Mouse (Mus musculus) neural tube, embryonic 11.5 days (tissue): ENCODE data around the gene Fcgbp. TPM values are rescaled to one million over a fixed set of nuclear protein-coding genes. Genes with fewer than 3 reads are reported as not detected.
"Not testable (repeated sequence)": the region's sequence is repeated elsewhere in the genome, so short reads cannot be mapped to it uniquely, and the experiment has no call there.

Source experiments
- ATAC-seq: fragments of 200-750 bp; cut with Nextera tagmentation; 2 replicates; pipeline ENCODE4 v1.8.0; 2017; ENCODE audit warnings: moderate number of reproducible peaks, mild to moderate bottlenecking, moderate TSS enrichment, moderate library complexity; ENCODE audit not compliant: insufficient read depth, low FRiP score, low TSS enrichment
- DNase-seq: peaks from one replicate; pipeline ENCODE4 v3.0.0-alpha.2; 2015; ENCODE audit warnings: low spot score
- H3K27ac ChIP-seq: fragments of 300-500 bp; sonication (generic); 2 replicates; pipeline ENCODE4 v1.5.1; 2014; ENCODE audit warnings: low read depth, mild to moderate bottlenecking, low read length
- H3K27me3 ChIP-seq: fragments of 300-500 bp; sonication (generic); 2 replicates; pipeline ENCODE4 v1.6.1; 2014; ENCODE audit warnings: mild to moderate bottlenecking, low read length, mixed read lengths; ENCODE audit not compliant: control insufficient read depth, insufficient read depth
- H3K36me3 ChIP-seq: fragments of 300-500 bp; sonication (generic); 2 replicates; pipeline ENCODE4 v1.6.1; 2014; ENCODE audit warnings: mild to moderate bottlenecking, low read length, moderate library complexity, mixed read lengths; ENCODE audit not compliant: control insufficient read depth, insufficient read depth
- H3K4me1 ChIP-seq: fragments of 300-500 bp; sonication (generic); 2 replicates; pipeline ENCODE4 v1.6.1; 2014; ENCODE audit warnings: low read length, mixed read lengths; ENCODE audit not compliant: control insufficient read depth, insufficient read depth
- H3K4me2 ChIP-seq: fragments of 300-500 bp; sonication (generic); 2 replicates; pipeline ENCODE4 v1.6.1; 2014; ENCODE audit warnings: low read depth, mild to moderate bottlenecking, moderate library complexity
- H3K4me3 ChIP-seq: fragments of 300-500 bp; sonication (generic); 2 replicates; pipeline ENCODE4 v1.5.1; 2014; ENCODE audit warnings: low read depth, low read length
- H3K9ac ChIP-seq: fragments of 300-500 bp; sonication (generic); 2 replicates; pipeline ENCODE4 v1.6.1; 2014; ENCODE audit warnings: mild to moderate bottlenecking, low read length
- H3K9me3 ChIP-seq: fragments of 300-500 bp; sonication (generic); 2 replicates; pipeline ENCODE4 v1.6.1; 2016; ENCODE audit warnings: low read length; ENCODE audit not compliant: control insufficient read depth
- WGBS: fragments of 180-500 bp; shearing (Covaris S2); extraction: QIAGEN DNeasy Blood & Tissue Kit; methylation state at CpG from one replicate; pipeline ENCODE4 v1.1.7; 2014; 5-methylcytosine and 5-hydroxymethylcytosine counted together
- polyA plus RNA-seq: library from polyadenylated mRNA; unstranded; fragments of >200 nt; fragmentation: Nextera tagmentation; extraction: Ambion mirVana; gene quantifications from 2 replicates; pipeline ENCODE4 v1.2.1, GENCODE M21; 2014

The Fcgbp gene
- polyA plus RNA-seq, 1 experiment from 2014 or later: not detected

DNA sequence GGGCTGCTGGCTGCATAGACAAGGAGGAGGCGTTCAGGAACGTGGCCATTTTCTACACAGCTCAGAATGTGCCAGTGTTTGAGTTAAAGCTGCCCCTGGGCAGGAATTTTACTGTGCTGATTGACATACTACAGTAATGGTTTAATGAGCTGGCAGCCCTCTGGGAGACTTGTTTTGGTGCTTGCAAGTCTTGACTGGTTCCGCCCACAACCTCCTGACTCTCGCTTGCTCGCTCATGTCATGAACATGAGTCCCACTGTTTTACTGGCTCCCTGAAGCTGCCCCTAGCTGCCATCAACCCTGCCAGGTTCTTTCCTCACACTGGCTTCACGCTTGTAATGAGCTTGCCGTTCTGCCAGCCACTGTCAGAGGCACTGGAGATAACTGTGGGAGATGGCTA lies 13.2 kb downstream of the Fcgbp start:
- 81% methylated on average over 7 of the region's 7 CpGs for WGBS
- no peak for DNase-seq

GRCm38 (mm10) chr7:28086236-28086635 lies 15.2 kb downstream of the Fcgbp start:
- no peak overlapping the region for H3K4me3 ChIP-seq
- no peak overlapping the region for H3K4me2 ChIP-seq
- 80% methylated on average over 16 of the region's 16 CpGs for WGBS
- no peak for ATAC-seq
- no peaks in the 10 kb centered on the region for H3K9me3 ChIP-seq
- DNase-seq: no peak
- H3K4me1 ChIP-seq: no peaks in the 10 kb centered on the region
- no peak overlapping the region for H3K9ac ChIP-seq
- no peaks in the 10 kb centered on the region for H3K36me3 ChIP-seq
- no peaks in the 10 kb centered on the region for H3K27me3 ChIP-seq
- H3K27ac ChIP-seq: no peak overlapping the region

More for the DNA sequence above, 13.2 kb downstream of the Fcgbp start:
- ATAC-seq: no peak
- H3K9me3 ChIP-seq: no peaks in the 10 kb centered on the region
- H3K27ac ChIP-seq: no peak overlapping the region
- no peak overlapping the region for H3K9ac ChIP-seq
- H3K4me3 ChIP-seq: no peak overlapping the region
- no peaks in the 10 kb centered on the region for H3K36me3 ChIP-seq
- no peak overlapping the region for H3K4me2 ChIP-seq
- no peaks in the 10 kb centered on the region for H3K27me3 ChIP-seq
- no peaks in the 10 kb centered on the region for H3K4me1 ChIP-seq

DNA sequence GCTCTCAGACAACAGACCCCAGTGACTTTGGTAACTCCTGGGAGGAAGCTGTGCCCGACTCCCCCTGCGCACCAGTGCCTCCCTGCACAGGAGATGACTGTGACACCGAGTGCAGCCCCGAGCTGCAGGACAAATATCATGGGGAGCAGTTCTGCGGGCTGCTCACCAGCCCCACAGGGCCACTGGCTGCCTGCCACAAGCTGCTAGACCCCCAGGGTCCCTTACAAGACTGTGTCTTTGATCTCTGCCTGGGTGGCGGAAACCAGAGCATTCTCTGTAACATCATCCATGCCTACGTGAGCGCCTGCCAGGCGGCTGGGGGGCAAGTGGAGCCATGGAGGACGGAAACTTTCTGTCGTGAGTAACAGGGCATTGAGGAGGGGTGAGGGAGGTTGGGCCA lies 22.5 kb downstream of the Fcgbp start:
- H3K9ac ChIP-seq: no peak overlapping the region

DNA sequence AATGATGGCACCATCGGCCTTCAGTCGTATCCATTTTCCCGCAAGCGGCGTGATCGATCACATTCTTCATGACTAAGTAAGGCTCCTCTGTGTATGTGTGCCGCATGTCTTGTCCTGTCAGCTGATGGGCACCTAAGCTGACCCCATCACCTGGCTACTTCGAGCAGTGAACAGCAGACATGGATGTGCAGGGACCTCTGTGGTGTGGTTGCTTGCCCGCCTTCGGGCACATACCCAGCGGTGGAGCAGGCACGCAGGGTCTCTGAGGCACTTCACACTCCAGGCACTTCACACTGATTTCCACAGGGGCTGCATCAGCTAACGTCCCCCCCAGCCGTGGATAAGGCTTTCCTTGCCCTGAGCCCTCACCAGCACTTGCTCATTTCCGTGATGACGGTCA lies 28.1 kb downstream of the Fcgbp start:
- H3K4me2 ChIP-seq: no peak overlapping the region
- peaks cover 5% of the 10 kb centered on the region; the same call in 1 of the 2 replicates for H3K9me3 ChIP-seq
- ATAC-seq: no peak
- H3K4me3 ChIP-seq: no peak overlapping the region
- H3K9ac ChIP-seq: no peak overlapping the region
- H3K36me3 ChIP-seq: no peaks in the 10 kb centered on the region
- WGBS: 97% methylated on average over 16 of the region's 16 CpGs
- H3K27me3 ChIP-seq: no peaks in the 10 kb centered on the region
- H3K4me1 ChIP-seq: no peaks in the 10 kb centered on the region
- H3K27ac ChIP-seq: no peak overlapping the region
- no peak for DNase-seq

More for the DNA sequence above, 22.5 kb downstream of the Fcgbp start:
- no peaks in the 10 kb centered on the region for H3K27me3 ChIP-seq
- no peaks in the 10 kb centered on the region for H3K4me1 ChIP-seq
- H3K36me3 ChIP-seq: no peaks in the 10 kb centered on the region
- H3K4me2 ChIP-seq: no peak overlapping the region
- DNase-seq (no peak), ATAC-seq (no peak)
- no peaks in the 10 kb centered on the region for H3K9me3 ChIP-seq
- H3K4me3 ChIP-seq: no peak overlapping the region
- 38% methylated on average over 11 of the region's 11 CpGs for whole genome bisulfite sequencing
- no peak overlapping the region for H3K27ac ChIP-seq

DNA sequence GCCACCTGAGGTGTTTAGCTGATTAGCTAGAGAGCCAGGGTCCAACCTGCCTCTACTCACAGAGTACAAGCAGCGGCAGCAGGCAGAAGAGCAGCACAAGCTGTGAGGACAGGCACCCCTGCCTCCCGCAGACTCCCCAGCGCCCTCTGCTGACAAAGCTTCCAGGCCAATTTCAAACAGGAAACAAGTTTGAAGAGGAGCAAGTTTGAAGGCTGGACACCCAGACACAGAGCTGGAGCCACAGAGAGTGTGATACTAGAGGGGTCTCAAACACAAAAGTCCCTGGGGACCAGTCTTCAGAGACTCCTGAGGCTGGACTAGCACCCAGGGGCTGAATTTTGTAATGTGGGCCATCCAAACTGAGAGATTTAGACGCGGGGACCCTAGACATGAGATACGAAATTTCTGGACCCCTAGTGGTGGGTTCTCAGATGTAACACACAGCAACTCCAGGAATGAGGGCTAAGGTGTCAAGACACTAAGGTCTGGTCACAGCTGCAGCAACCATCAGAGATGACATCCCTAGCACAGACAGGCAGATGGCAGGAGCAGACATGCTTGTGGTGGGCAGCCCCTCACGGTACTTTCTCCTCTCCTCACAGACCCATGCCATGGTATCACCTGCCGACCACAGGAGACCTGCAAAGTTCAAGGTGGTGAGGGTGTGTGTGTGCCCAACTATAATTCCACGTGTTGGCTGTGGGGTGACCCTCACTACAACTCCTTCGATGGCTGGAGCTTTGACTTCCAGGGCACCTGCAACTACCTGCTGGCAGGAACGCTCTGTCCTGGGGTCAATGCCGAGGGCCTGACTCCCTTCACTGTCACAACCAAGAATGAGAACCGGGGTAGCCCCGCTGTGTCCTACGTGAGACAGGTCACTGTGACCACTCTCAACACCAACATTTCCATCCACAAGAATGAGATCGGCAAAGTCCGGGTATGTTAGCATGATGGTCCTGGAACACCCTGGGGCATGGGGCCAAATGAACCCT lies 29.9 kb downstream of the Fcgbp start:
- ATAC-seq (no peak), DNase-seq (peak; percentile 25)
- no peak overlapping the region for H3K27ac ChIP-seq
- no peaks in the 10 kb centered on the region for H3K4me1 ChIP-seq
- H3K36me3 ChIP-seq: no peaks in the 10 kb centered on the region
- H3K4me2 ChIP-seq: no peak overlapping the region
- 69% methylated on average over 17 of the region's 17 CpGs for WGBS
- H3K9ac ChIP-seq: no peak overlapping the region
- H3K4me3 ChIP-seq: no peak overlapping the region
- peaks cover 5% of the 10 kb centered on the region; the same call in 1 of the 2 replicates for H3K9me3 ChIP-seq
- H3K27me3 ChIP-seq: no peaks in the 10 kb centered on the region

DNA sequence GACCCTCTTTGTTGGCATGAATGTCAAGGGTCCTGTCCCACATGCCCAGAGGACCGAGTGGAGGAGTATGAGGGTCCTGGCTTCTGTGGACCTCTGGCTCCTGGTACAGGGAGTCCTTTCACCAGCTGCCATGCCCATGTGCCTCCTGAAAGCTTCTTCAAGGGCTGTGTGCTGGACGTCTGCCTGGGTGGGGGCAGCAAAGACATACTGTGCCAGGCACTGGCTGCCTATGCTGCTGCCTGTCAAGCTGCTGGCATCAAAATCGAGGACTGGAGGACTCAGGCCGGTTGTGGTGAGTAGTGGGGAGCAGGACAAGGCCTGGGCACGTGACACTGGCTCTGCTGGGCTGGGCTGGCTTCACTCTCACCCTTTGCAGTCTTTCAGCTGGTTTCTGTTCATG lies 31.9 kb downstream of the Fcgbp start:
- H3K4me2 ChIP-seq, ATAC-seq, H3K27ac ChIP-seq, H3K4me3 ChIP-seq, H3K4me1 ChIP-seq, H3K9me3 ChIP-seq, DNase-seq, H3K9ac ChIP-seq, H3K27me3 ChIP-seq, H3K36me3 ChIP-seq: not testable (repeated sequence)
- WGBS: 48% methylated on average over 5 of the region's 5 CpGs

GRCm38 (mm10) chr7:28104670-28105069 lies 33.6 kb downstream of the Fcgbp start:
- ATAC-seq (no peak), DNase-seq (peak; percentile 38)
- WGBS: 7% methylated on average over 23 of the region's 23 CpGs
- no peak overlapping the region for H3K27ac ChIP-seq
- no peaks in the 10 kb centered on the region for H3K36me3 ChIP-seq
- H3K9me3 ChIP-seq: no peaks in the 10 kb centered on the region
- no peaks in the 10 kb centered on the region for H3K4me1 ChIP-seq
- H3K4me3 ChIP-seq: no peak overlapping the region
- no peaks in the 10 kb centered on the region for H3K27me3 ChIP-seq
- H3K9ac ChIP-seq: no peak overlapping the region
- H3K4me2 ChIP-seq: peak overlapping the region; percentile 20

GRCm38 (mm10) chr7:28106241-28106640 lies 35.2 kb downstream of the Fcgbp start:
- Histone ChIP-seq H3K27ac (no peak overlapping the region), H3K4me3 (no peak overlapping the region), H3K4me1 (no peaks in the 10 kb centered on the region), H3K36me3 (no peaks in the 10 kb centered on the region), H3K9ac (no peak overlapping the region), H3K9me3 (no peaks in the 10 kb centered on the region), H3K27me3 (no peaks in the 10 kb centered on the region), H3K4me2 (no peak overlapping the region)
- ATAC-seq (no peak), DNase-seq (no peak)
- 94% methylated on average over 11 of the region's 11 CpGs for WGBS

DNA sequence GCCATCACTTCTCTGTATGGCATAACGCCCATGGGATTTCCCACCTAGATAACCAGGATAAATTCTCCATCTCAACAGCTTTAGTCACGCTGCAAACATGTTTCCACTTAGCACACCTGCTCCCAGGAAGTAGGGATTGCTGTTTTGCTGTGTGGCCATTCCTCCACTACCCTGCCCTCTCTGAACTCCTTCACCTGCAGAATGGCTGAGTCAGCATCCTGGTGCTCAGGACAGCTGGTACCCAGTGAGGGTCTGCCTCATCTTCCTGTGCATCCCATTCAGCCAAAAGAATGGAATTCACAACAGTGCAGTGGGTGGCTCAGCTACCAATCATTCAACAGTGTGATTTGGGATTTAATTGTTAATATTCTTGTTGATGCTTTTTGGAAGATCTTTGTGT lies 43.6 kb downstream of the Fcgbp start:
- H3K4me2 ChIP-seq: no peak overlapping the region
- 81% methylated on average over 2 of the region's 2 CpGs for WGBS
- no peak overlapping the region for H3K4me3 ChIP-seq
- no peaks in the 10 kb centered on the region for H3K27me3 ChIP-seq
- ATAC-seq (no peak), DNase-seq (no peak)
- no peak overlapping the region for H3K27ac ChIP-seq
- H3K4me1 ChIP-seq: no peaks in the 10 kb centered on the region
- H3K36me3 ChIP-seq: no peaks in the 10 kb centered on the region
- H3K9me3 ChIP-seq: no peaks in the 10 kb centered on the region
- no peak overlapping the region for H3K9ac ChIP-seq
